Mouse (Mus musculus): Measurements from ENCODE around the gene Scn5a. TPM values are rescaled to one million over a fixed set of nuclear protein-coding genes. Genes with fewer than 3 reads are reported as not detected.

Gene Scn5a
- polyA plus RNA-seq, 2 experiments = 0.02 TPM; not detected in 1

- no peaks in the 10 kb centered on the region for H3K27me3 ChIP-seq (ENCODE audit: control insufficient read depth, insufficient read depth, low read length)
- ATAC-seq (ENCODE audit: insufficient read depth) = no peak
- no peak overlapping the region for H3K27ac ChIP-seq
- no peaks in the 10 kb centered on the region for H3K36me3 ChIP-seq (replicated peaks; ENCODE audit: control insufficient read depth, insufficient read depth, low read depth)
- no peak overlapping the region for H3K4me3 ChIP-seq (ENCODE audit: insufficient read depth in 1 of 2, low read depth in 2 of 2, low read length in 2 of 2)
- no peak overlapping the region for H3K9ac ChIP-seq (replicated peaks)
- no peaks in the 10 kb centered on the region for H3K4me1 ChIP-seq (replicated peaks; ENCODE audit: control insufficient read depth in 2 of 2, insufficient read depth in 2 of 2, low read length in 1 of 2)
- no peak for DNase-seq (ENCODE audit: low read depth in 3 of 3, low spot score in 3 of 3)
- no peaks in the 10 kb centered on the region for H3K9me3 ChIP-seq (ENCODE audit: control insufficient read depth, low read length)
- TF ChIP-seq CTCF (IDR thresholded peaks at IDR 0.05; ENCODE audit: low read depth) (no peak), EP300 (IDR thresholded peaks at IDR 0.05; ENCODE audit: low read depth) (no peak)
- no peak overlapping the region for H3K4me2 ChIP-seq (ENCODE audit: low read depth)
- 72% methylated on average over 5 of the region's 5 CpGs for WGBS (ENCODE audit: insufficient replicate concordance)
These were observed 28.1 kb upstream of the Scn5a start for GRCm38 (mm10) chr9:119606906-119607305.

- Histone ChIP-seq H3K27me3 (ENCODE audit: control insufficient read depth, insufficient read depth, low read length) (no peaks in the 10 kb centered on the region), H3K36me3 (replicated peaks; ENCODE audit: control insufficient read depth, insufficient read depth, low read depth) (no peaks in the 10 kb centered on the region), H3K4me1 (replicated peaks; ENCODE audit: control insufficient read depth in 2 of 2, insufficient read depth in 2 of 2, low read length in 1 of 2) (no peaks in the 10 kb centered on the region), H3K9ac (replicated peaks) (no peak overlapping the region), H3K27ac (no peak overlapping the region), H3K4me3 (ENCODE audit: insufficient read depth in 1 of 2, low read depth in 2 of 2, low read length in 2 of 2) (no peak overlapping the region), H3K9me3 (ENCODE audit: control insufficient read depth, low read length) (no peaks in the 10 kb centered on the region), H3K4me2 (ENCODE audit: low read depth) (no peak overlapping the region)
- ATAC-seq (ENCODE audit: insufficient read depth) = no peak
- DNase-seq (ENCODE audit: low read depth in 3 of 3, low spot score in 3 of 3) = no peak
- 63% methylated on average over 8 of the region's 8 CpGs for WGBS (ENCODE audit: insufficient replicate concordance)
- TF ChIP-seq CTCF (IDR thresholded peaks at IDR 0.05; ENCODE audit: low read depth) (no peak), EP300 (IDR thresholded peaks at IDR 0.05; ENCODE audit: low read depth) (no peak)
These were observed 25.8 kb upstream of the Scn5a start for GRCm38 (mm10) chr9:119604607-119605006.

- 67% methylated on average over 10 of the region's 10 CpGs for WGBS (ENCODE audit: insufficient replicate concordance)
- Histone ChIP-seq H3K36me3 (replicated peaks; ENCODE audit: control insufficient read depth, insufficient read depth, low read depth) (no peaks in the 10 kb centered on the region), H3K4me2 (ENCODE audit: low read depth) (no peak overlapping the region), H3K9ac (replicated peaks) (no peak overlapping the region), H3K27ac (no peak overlapping the region), H3K4me3 (ENCODE audit: insufficient read depth in 1 of 2, low read depth in 2 of 2, low read length in 2 of 2) (no peak overlapping the region), H3K27me3 (ENCODE audit: control insufficient read depth, insufficient read depth, low read length) (no peaks in the 10 kb centered on the region), H3K4me1 (replicated peaks; ENCODE audit: control insufficient read depth in 2 of 2, insufficient read depth in 2 of 2, low read length in 1 of 2) (no peaks in the 10 kb centered on the region), H3K9me3 (ENCODE audit: control insufficient read depth, low read length) (no peaks in the 10 kb centered on the region)
- DNase-seq (ENCODE audit: low read depth in 3 of 3, low spot score in 3 of 3) (no peak), ATAC-seq (ENCODE audit: insufficient read depth) (no peak)
- no peak for TF ChIP-seq EP300 (IDR thresholded peaks at IDR 0.05; ENCODE audit: low read depth)
- no peak for TF ChIP-seq CTCF (IDR thresholded peaks at IDR 0.05; ENCODE audit: low read depth)
These were observed 19.7 kb upstream of the Scn5a start for GRCm38 (mm10) chr9:119598501-119598900.

GRCm38 (mm10) chr9:119597332-119597731 is 18.5 kb upstream of the Scn5a start:
- H3K36me3 ChIP-seq (replicated peaks; ENCODE audit: control insufficient read depth, insufficient read depth, low read depth) = no peaks in the 10 kb centered on the region
- no peak overlapping the region for H3K4me2 ChIP-seq (ENCODE audit: low read depth)
- TF ChIP-seq EP300 (IDR thresholded peaks at IDR 0.05; ENCODE audit: low read depth) (no peak), CTCF (IDR thresholded peaks at IDR 0.05; ENCODE audit: low read depth) (no peak)
- H3K4me1 ChIP-seq (replicated peaks; ENCODE audit: control insufficient read depth in 2 of 2, insufficient read depth in 2 of 2, low read length in 1 of 2) = no peaks in the 10 kb centered on the region
- H3K4me3 ChIP-seq (ENCODE audit: insufficient read depth in 1 of 2, low read depth in 2 of 2, low read length in 2 of 2) = no peak overlapping the region
- WGBS (ENCODE audit: insufficient replicate concordance) = 70% methylated on average over 8 of the region's 8 CpGs
- no peak for ATAC-seq (ENCODE audit: insufficient read depth)
- no peak overlapping the region for H3K27ac ChIP-seq
- no peaks in the 10 kb centered on the region for H3K9me3 ChIP-seq (ENCODE audit: control insufficient read depth, low read length)
- no peaks in the 10 kb centered on the region for H3K27me3 ChIP-seq (ENCODE audit: control insufficient read depth, insufficient read depth, low read length)
- no peak for DNase-seq (ENCODE audit: low read depth in 3 of 3, low spot score in 3 of 3)
- H3K9ac ChIP-seq (replicated peaks) = no peak overlapping the region

GRCm38 (mm10) chr9:119589592-119589991 is 10.8 kb upstream of the Scn5a start:
- WGBS (ENCODE audit: insufficient replicate concordance) = 71% methylated on average over 8 of the region's 8 CpGs
- H3K4me2 ChIP-seq (ENCODE audit: low read depth) = no peak overlapping the region
- no peak for DNase-seq (ENCODE audit: low read depth in 3 of 3, low spot score in 3 of 3)
- no peak for ATAC-seq (ENCODE audit: insufficient read depth)
- no peak overlapping the region for H3K4me3 ChIP-seq (ENCODE audit: insufficient read depth in 1 of 2, low read depth in 2 of 2, low read length in 2 of 2)
- H3K36me3 ChIP-seq (replicated peaks; ENCODE audit: control insufficient read depth, insufficient read depth, low read depth) = no peaks in the 10 kb centered on the region
- no peak overlapping the region for H3K27ac ChIP-seq
- no peaks in the 10 kb centered on the region for H3K9me3 ChIP-seq (ENCODE audit: control insufficient read depth, low read length)
- TF ChIP-seq EP300 (IDR thresholded peaks at IDR 0.05; ENCODE audit: low read depth) = no peak
- no peak for TF ChIP-seq CTCF (IDR thresholded peaks at IDR 0.05; ENCODE audit: low read depth)
- H3K9ac ChIP-seq (replicated peaks) = no peak overlapping the region
- no peaks in the 10 kb centered on the region for H3K4me1 ChIP-seq (replicated peaks; ENCODE audit: control insufficient read depth in 2 of 2, insufficient read depth in 2 of 2, low read length in 1 of 2)
- no peaks in the 10 kb centered on the region for H3K27me3 ChIP-seq (ENCODE audit: control insufficient read depth, insufficient read depth, low read length)

Data from liver, embryonic 14.5 days (tissue).